ENCODE assay signal across 10 mouse cellular contexts in genomic region chr16:97009116-97010055, GRCm38 (mm10).
DNase-seq lines count a peak whose midpoint lies in the region; ATAC-seq lines count a peak whose summit lies in the region.
"Had no signal": no experiment of that assay in that cellular context is flagged by ENCODE, and none has a peak within 500 bp of the region (broad histone marks: within the 10 kb centered on the region; RNA-seq: fewer than 3 reads in every experiment).

No protein-coding gene starts in this region.

- H3K4me2 ChIP-seq in limb, embryonic 13.5 days (replicated peaks): no peak overlapping the region
- no peak overlapping the region for H3K4me2 ChIP-seq in neural tube, embryonic 15.5 days
- H3K4me2 ChIP-seq: embryonic facial prominence, embryonic 15.5 days had no signal

- no peak overlapping the region for H3K27ac ChIP-seq in limb, embryonic 13.5 days
- no peak overlapping the region for H3K27ac ChIP-seq in limb, embryonic 10.5 days
- H3K27ac ChIP-seq in hindbrain, embryonic 10.5 days: peak overlapping the region; percentile 17; the same call in 1 of the 2 replicates
- H3K27ac ChIP-seq in neural tube, embryonic 15.5 days (replicated peaks): peak overlapping the region; percentile 72
- H3K27ac ChIP-seq: embryonic facial prominence, embryonic 15.5 days had no signal

- WGBS in limb, embryonic 13.5 days: 51% methylated on average over 4 of the region's 4 CpGs
- WGBS in limb, embryonic 10.5 days: 68% methylated on average over 4 of the region's 4 CpGs
- 79% methylated on average over 4 of the region's 4 CpGs for WGBS in hindbrain, embryonic 10.5 days
- WGBS in neural tube, embryonic 15.5 days: 36% methylated on average over 4 of the region's 4 CpGs

- H3K36me3 ChIP-seq in limb, embryonic 13.5 days: no peaks in the 10 kb centered on the region
- no peaks in the 10 kb centered on the region for H3K36me3 ChIP-seq in limb, embryonic 10.5 days
- no peaks in the 10 kb centered on the region for H3K36me3 ChIP-seq in hindbrain, embryonic 10.5 days
- H3K36me3 ChIP-seq in neural tube, embryonic 15.5 days: no peaks in the 10 kb centered on the region
- H3K36me3 ChIP-seq: embryonic facial prominence, embryonic 15.5 days had no signal

- H3K4me3 ChIP-seq in limb, embryonic 13.5 days: no peak overlapping the region
- no peak overlapping the region for H3K4me3 ChIP-seq in limb, embryonic 10.5 days
- H3K4me3 ChIP-seq in hindbrain, embryonic 10.5 days: no peak overlapping the region
- H3K4me3 ChIP-seq in neural tube, embryonic 15.5 days (replicated peaks): no peak overlapping the region
- H3K4me3 ChIP-seq: embryonic facial prominence, embryonic 15.5 days had no signal

- H3K27me3 ChIP-seq in limb, embryonic 13.5 days: no peaks in the 10 kb centered on the region
- no peaks in the 10 kb centered on the region for H3K27me3 ChIP-seq in limb, embryonic 10.5 days (ENCODE audit: low read depth, poor library complexity, severe bottlenecking)
- no peaks in the 10 kb centered on the region for H3K27me3 ChIP-seq in hindbrain, embryonic 10.5 days (ENCODE audit: insufficient read depth, poor library complexity, severe bottlenecking)
- no peaks in the 10 kb centered on the region for H3K27me3 ChIP-seq in neural tube, embryonic 15.5 days (replicated peaks)
- H3K27me3 ChIP-seq: embryonic facial prominence, embryonic 15.5 days had no signal

- no peak overlapping the region for H3K9ac ChIP-seq in limb, embryonic 13.5 days
- no peak overlapping the region; the same call in 1 of the 2 replicates for H3K9ac ChIP-seq in neural tube, embryonic 15.5 days (replicated peaks)
- H3K9ac ChIP-seq: embryonic facial prominence, embryonic 15.5 days had no signal

- intact Hi-C loops in left cerebral cortex, postnatal 14 days (cut with DNase I): loop anchor here (5.0 to 10.0 kb wide), 3 partner anchors 112 to 325 kb away; no protein-coding TSS in a partner anchor

- no peaks in the 10 kb centered on the region for H3K9me3 ChIP-seq in limb, embryonic 13.5 days
- no peaks in the 10 kb centered on the region for H3K9me3 ChIP-seq in limb, embryonic 10.5 days (replicated peaks)
- H3K9me3 ChIP-seq in hindbrain, embryonic 10.5 days: no peaks in the 10 kb centered on the region
- no peaks in the 10 kb centered on the region for H3K9me3 ChIP-seq in neural tube, embryonic 15.5 days (replicated peaks)
- H3K9me3 ChIP-seq: embryonic facial prominence, embryonic 15.5 days had no signal

- peaks cover 17% of the 10 kb centered on the region for H3K4me1 ChIP-seq in limb, embryonic 13.5 days
- peaks cover 26% of the 10 kb centered on the region for H3K4me1 ChIP-seq in limb, embryonic 10.5 days
- peaks cover 17% of the 10 kb centered on the region for H3K4me1 ChIP-seq in hindbrain, embryonic 10.5 days (replicated peaks)
- H3K4me1 ChIP-seq in neural tube, embryonic 15.5 days: peaks cover 31% of the 10 kb centered on the region

- no peak for DNase-seq in limb, embryonic 10.5 days (ENCODE audit: low spot score)
- no peak for DNase-seq in hindbrain, embryonic 10.5 days (ENCODE audit: low spot score)
- peak; percentile 39 to 55 for DNase-seq in left cerebral cortex, postnatal 14 days (ENCODE audit: low spot score in 2 of 2)
- no peak for DNase-seq in spleen, postnatal 10 days (ENCODE audit: low spot score in 2 of 2)
- DNase-seq in adrenal gland, postnatal 4 days (ENCODE audit: low spot score in 2 of 2): no peak
- no peak for DNase-seq in spleen, postnatal 36 days (ENCODE audit: low spot score in 2 of 2)
- DNase-seq: thymus, adult 18-20 months had no signal

- ATAC-seq in limb, embryonic 13.5 days (ENCODE audit: low FRiP score, low read depth): peak; percentile 51; the same call in 1 of the 2 replicates
- peak; percentile 78; the same call in 1 of the 2 replicates for ATAC-seq in neural tube, embryonic 15.5 days (ENCODE audit: low FRiP score)

Comparison
In these comparisons a context has a peak if more than half of its experiments do, and no peak if none do; other contexts are left out.
1. H3K27ac ChIP-seq: peak in hindbrain, embryonic 10.5 days (single experiment) and neural tube, embryonic 15.5 days (single experiment); none in limb, embryonic 13.5 days (single experiment) and limb, embryonic 10.5 days (single experiment).
2. DNase-seq: peak in left cerebral cortex, postnatal 14 days (2 of 2); none in limb, embryonic 10.5 days (single experiment), hindbrain, embryonic 10.5 days (single experiment), spleen, postnatal 10 days (0 of 2), adrenal gland, postnatal 4 days (0 of 2) and spleen, postnatal 36 days (0 of 2).